In genomic region chr9:89086746-89087145, GRCm38 (mm10) we compare ENCODE assay signal across 1 mouse cellular context. TPM values are rescaled to one million over a fixed set of nuclear protein-coding genes. Genes with fewer than 3 reads are reported as not detected.
"Had no signal": no experiment of that assay in that cellular context is flagged by ENCODE, and none has a peak within 500 bp of the region (broad histone marks: within the 10 kb centered on the region; RNA-seq: fewer than 3 reads in every experiment).

No protein-coding gene starts in this region.

RNA-seq across cellular contexts. Expression of gene Trim43b, which starts 5.9 kb away (rescaled TPM):
- total RNA-seq: neutrophil, adult 5-6 weeks had no signal
